Mouse (Mus musculus): Measurements from ENCODE around the gene Dvl3.

- TF ChIP-seq CTCF (conservative IDR thresholded peaks at IDR 0.05; ENCODE audit: low read length) (no peak), POU5F1 (IDR thresholded peaks at IDR 0.05; ENCODE audit: borderline replicate concordance, low read length) (no peak)
Measured at GRCm38 (mm10) chr16:20534617-20535295, 18.0 kb downstream of the Dvl3 start.

Data from E14TG2a.4 (cell line).